Mouse (Mus musculus): Measurements from ENCODE around the gene Chmp4b.

GRCm38 (mm10) chr2:154717081-154717480 is 65.6 kb downstream of the Chmp4b start:
- TF ChIP-seq CTCF (IDR thresholded peaks at IDR 0.05; ENCODE audit: low read depth, low read length) (no peak), POLR2A (IDR thresholded peaks at IDR 0.05; ENCODE audit: extremely low read depth, insufficient read depth, low read length) (no peak)

Data from liver, adult 2 months (tissue).